Mouse (Mus musculus): ENCODE data around the gene Ablim1. TPM values are rescaled to one million over a fixed set of nuclear protein-coding genes. Genes with fewer than 3 reads are reported as not detected.

The Ablim1 gene
- polyA plus RNA-seq, 1 experiment from 2014 or later = 46.9 TPM

DNA sequence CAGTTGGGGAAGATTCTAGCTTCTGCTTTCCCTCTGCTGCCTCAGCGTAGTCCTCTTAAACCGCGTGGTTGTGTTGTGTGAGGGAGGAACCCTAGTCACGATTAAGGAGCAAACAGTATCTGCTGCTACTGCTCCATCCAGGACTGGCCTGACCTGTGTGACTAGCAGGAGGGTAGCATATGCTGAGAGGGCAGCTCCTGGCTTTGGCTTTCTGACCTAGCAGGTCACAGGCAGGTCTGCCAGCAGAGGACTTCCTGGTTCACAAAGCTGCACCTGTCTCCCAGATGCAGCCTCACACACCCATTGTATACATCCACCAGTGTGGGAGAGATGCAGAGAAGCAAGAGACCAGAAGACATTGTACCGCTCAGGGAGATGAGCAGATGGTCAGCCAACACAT, 116.7 kb downstream of the Ablim1 start:
- peak overlapping the region; percentile 68 for H3K4me2 ChIP-seq (ENCODE audit: low read length)
- no peaks in the 10 kb centered on the region for H3K36me3 ChIP-seq (ENCODE audit: control insufficient read depth, insufficient read depth, low read length)
- no peaks in the 10 kb centered on the region for H3K27me3 ChIP-seq (ENCODE audit: control insufficient read depth, insufficient read depth, low read length)
- H3K9me3 ChIP-seq (ENCODE audit: control insufficient read depth, low read length) = no peaks in the 10 kb centered on the region
- peak overlapping the region in 1 of 2 experiments; percentile 44; a peak in 1 of 4 replicates for H3K4me3 ChIP-seq (ENCODE audit: control insufficient read depth in 1 of 2, insufficient read depth in 1 of 2, low read depth in 1 of 2, low read length in 2 of 2)
- no peak for ATAC-seq (ENCODE audit: insufficient number of reproducible peaks, insufficient read depth, low FRiP score, low read depth)
- H3K9ac ChIP-seq (ENCODE audit: low read length) = peak overlapping the region; percentile 64; the same call in 1 of the 2 replicates
- peaks cover 53 to 77% of the 10 kb centered on the region in 2 experiments for H3K4me1 ChIP-seq (ENCODE audit: control insufficient read depth in 2 of 2, insufficient read depth in 2 of 2, low read length in 2 of 2)
- H3K27ac ChIP-seq (replicated peaks in 1 of 2; ENCODE audit: control insufficient read depth in 1 of 2, insufficient read depth in 1 of 2, low read depth in 2 of 2, low read length in 2 of 2) = peak overlapping the region; percentile 61 to 70
- 29% methylated on average over 5 of the region's 5 CpGs for WGBS

DNA sequence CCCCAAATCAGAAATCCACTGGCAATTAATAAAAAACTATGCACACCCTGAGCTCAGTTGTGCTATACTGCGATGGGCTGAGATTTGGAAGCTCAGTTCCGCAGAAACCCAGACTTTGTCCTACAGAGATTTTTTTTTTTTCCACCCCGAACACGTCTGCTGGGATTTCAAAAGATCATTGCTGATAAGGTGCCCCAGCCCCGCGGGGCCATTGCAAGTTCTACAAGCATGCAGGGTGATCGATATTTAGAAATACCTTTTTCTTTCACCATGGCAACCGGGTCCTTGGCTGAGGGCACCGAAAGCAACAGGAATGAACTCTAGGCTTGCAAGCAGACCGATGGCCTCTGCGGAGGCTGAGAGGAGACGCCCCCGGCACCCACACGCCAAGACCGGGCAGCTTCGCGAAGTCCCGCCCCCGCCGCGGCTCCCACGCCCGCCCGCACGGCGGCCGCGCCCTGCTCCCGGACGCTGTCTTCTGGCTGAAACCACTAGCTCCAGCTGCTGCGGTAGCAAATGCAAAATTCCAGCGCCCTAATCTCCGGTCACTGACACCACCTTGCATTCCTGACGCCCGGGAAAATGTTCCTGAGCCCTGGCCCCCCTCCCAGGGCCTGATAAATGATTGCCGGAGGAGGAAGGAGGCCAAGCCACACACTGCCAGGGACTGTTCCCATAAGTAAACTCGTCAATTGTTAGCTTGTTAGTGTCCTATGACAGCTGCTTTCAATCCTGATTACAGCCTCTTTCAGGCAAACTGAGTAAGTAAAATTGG, 117.5 kb downstream of the Ablim1 start:
- peak overlapping the region; percentile 61 to 70 for H3K27ac ChIP-seq (replicated peaks in 1 of 2; ENCODE audit: control insufficient read depth in 1 of 2, insufficient read depth in 1 of 2, low read depth in 2 of 2, low read length in 2 of 2)
- no peaks in the 10 kb centered on the region for H3K27me3 ChIP-seq (ENCODE audit: control insufficient read depth, insufficient read depth, low read length)
- peaks cover 51 to 73% of the 10 kb centered on the region in 2 experiments for H3K4me1 ChIP-seq (ENCODE audit: control insufficient read depth in 2 of 2, insufficient read depth in 2 of 2, low read length in 2 of 2)
- H3K9me3 ChIP-seq (ENCODE audit: control insufficient read depth, low read length) = no peaks in the 10 kb centered on the region
- H3K36me3 ChIP-seq (ENCODE audit: control insufficient read depth, insufficient read depth, low read length) = no peaks in the 10 kb centered on the region
- H3K9ac ChIP-seq (ENCODE audit: low read length) = peak overlapping the region; percentile 64
- H3K4me3 ChIP-seq (ENCODE audit: control insufficient read depth in 1 of 2, insufficient read depth in 1 of 2, low read depth in 1 of 2, low read length in 2 of 2) = peak overlapping the region; percentile 44 to 73
- 2% methylated on average over 37 of the region's 37 CpGs for WGBS
- ATAC-seq (ENCODE audit: insufficient number of reproducible peaks, insufficient read depth, low FRiP score, low read depth) = peak; percentile 65
- peak overlapping the region; percentile 68 for H3K4me2 ChIP-seq (ENCODE audit: low read length)

DNA sequence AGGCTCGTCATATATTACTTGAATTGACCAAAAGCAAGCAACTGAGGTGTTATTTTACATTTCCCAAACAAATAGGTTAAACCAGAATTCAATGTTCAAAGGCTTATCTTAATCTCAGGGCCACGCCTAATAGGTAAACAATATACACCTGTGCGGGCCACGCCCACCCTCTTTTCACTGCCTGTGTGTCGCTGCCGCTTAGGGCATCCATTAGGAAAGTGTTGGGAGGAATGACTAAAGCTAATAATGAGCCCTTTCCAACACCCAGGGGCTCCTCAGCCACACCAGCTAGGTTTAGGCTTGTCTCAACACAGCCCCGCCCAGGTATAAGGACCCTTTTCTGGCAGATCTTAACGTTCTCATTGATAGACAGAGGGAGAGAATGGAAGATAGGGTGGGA, 118.1 kb downstream of the Ablim1 start:
- 29% methylated on average over 8 of the region's 8 CpGs for WGBS
- no peaks in the 10 kb centered on the region for H3K9me3 ChIP-seq (ENCODE audit: control insufficient read depth, low read length)
- H3K9ac ChIP-seq (ENCODE audit: low read length) = peak overlapping the region; percentile 64
- peaks cover 49 to 66% of the 10 kb centered on the region in 2 experiments for H3K4me1 ChIP-seq (ENCODE audit: control insufficient read depth in 2 of 2, insufficient read depth in 2 of 2, low read length in 2 of 2)
- no peaks in the 10 kb centered on the region for H3K27me3 ChIP-seq (ENCODE audit: control insufficient read depth, insufficient read depth, low read length)
- no peak for ATAC-seq (ENCODE audit: insufficient number of reproducible peaks, insufficient read depth, low FRiP score, low read depth)
- H3K4me2 ChIP-seq (ENCODE audit: low read length) = peak overlapping the region; percentile 68
- H3K36me3 ChIP-seq (ENCODE audit: control insufficient read depth, insufficient read depth, low read length) = 0 out of 2 replicates have a peak, but pooled peaks cover 4% of the 10 kb centered on the region
- H3K4me3 ChIP-seq (ENCODE audit: control insufficient read depth in 1 of 2, insufficient read depth in 1 of 2, low read depth in 1 of 2, low read length in 2 of 2) = peak overlapping the region; percentile 44 to 73
- H3K27ac ChIP-seq (replicated peaks in 1 of 2; ENCODE audit: control insufficient read depth in 1 of 2, insufficient read depth in 1 of 2, low read depth in 2 of 2, low read length in 2 of 2) = peak overlapping the region in 1 of 2 experiments; percentile 70; a peak in 2 of 4 replicates

DNA sequence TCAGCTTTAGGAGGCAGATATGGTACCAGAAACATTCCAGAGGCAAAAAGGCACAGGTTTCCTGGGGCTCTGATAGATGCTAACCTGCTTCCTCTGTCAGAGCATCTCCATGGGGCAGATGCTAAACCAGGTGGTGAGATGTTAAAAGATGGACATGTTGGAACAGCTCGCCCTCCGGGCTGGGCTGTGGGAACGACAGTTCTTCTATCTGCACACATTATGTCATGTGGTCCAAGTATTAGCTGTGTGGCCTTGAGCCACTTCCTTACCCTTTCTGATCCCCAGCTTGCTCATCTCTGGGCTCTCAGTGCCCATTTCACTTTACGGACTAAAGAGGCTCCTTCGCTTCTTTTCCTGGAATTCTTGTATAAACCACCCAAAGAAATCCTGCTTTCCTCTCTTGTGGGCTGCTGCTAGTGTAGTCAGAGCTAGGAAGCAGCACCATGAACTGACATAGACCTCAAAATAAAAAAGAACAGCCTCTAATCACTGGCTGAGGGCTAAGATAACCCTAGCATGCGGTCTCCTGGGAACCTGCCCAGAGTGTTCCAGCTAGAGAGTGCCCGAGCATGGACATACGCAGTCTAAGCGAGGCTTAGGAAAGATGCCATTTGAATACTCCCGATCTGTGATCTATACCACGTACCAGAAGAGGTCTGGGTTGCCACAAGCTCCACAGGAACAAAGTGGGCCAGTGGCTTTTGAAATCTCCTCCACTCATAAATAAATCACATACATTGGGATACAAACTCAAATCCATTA, 119.4 kb downstream of the Ablim1 start:
- Histone ChIP-seq H3K4me2 (ENCODE audit: low read length) (peak overlapping the region; percentile 68), H3K9me3 (ENCODE audit: control insufficient read depth, low read length) (no peaks in the 10 kb centered on the region), H3K9ac (ENCODE audit: low read length) (peak overlapping the region; percentile 64; the same call in 1 of the 2 replicates), H3K4me3 (ENCODE audit: control insufficient read depth in 1 of 2, insufficient read depth in 1 of 2, low read depth in 1 of 2, low read length in 2 of 2) (peak overlapping the region; percentile 34 to 44; a peak in 3 of 4 replicates), H3K27me3 (ENCODE audit: control insufficient read depth, insufficient read depth, low read length) (no peaks in the 10 kb centered on the region), H3K4me1 (ENCODE audit: control insufficient read depth in 2 of 2, insufficient read depth in 2 of 2, low read length in 2 of 2) (peaks cover 40 to 54% of the 10 kb centered on the region in 2 experiments), H3K36me3 (ENCODE audit: control insufficient read depth, insufficient read depth, low read length) (0 out of 2 replicates have a peak, but pooled peaks cover 5% of the 10 kb centered on the region), H3K27ac (replicated peaks in 1 of 2; ENCODE audit: control insufficient read depth in 1 of 2, insufficient read depth in 1 of 2, low read depth in 2 of 2, low read length in 2 of 2) (peak overlapping the region; percentile 54 to 70)
- WGBS = 45% methylated on average over 11 of the region's 11 CpGs
- ATAC-seq (ENCODE audit: insufficient number of reproducible peaks, insufficient read depth, low FRiP score, low read depth) = no peak

DNA sequence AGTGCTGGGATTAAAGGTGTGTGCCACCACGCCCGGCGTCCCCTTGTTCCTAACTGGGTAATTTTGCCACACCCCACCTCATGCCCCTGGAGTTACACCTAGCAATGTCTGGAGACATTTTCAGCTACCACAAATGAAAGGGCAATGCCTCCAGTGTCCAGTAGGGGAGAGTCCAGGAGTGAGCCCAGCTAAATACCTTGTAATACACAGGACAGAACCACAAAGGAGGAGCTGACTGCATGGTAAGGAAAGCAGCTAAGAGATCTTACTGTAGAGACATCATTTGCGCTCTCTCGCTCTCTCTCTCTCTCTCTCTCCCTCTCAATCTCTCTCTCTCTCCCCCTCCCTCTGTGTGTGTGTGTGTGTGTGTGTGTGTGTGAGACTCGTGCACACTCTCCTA, 120.8 kb downstream of the Ablim1 start:
- H3K4me3 ChIP-seq (ENCODE audit: control insufficient read depth in 1 of 2, insufficient read depth in 1 of 2, low read depth in 1 of 2, low read length in 2 of 2) = no peak overlapping the region
- H3K27me3 ChIP-seq (ENCODE audit: control insufficient read depth, insufficient read depth, low read length) = no peaks in the 10 kb centered on the region
- ATAC-seq (ENCODE audit: insufficient number of reproducible peaks, insufficient read depth, low FRiP score, low read depth) = no peak
- 71% methylated on average over 6 of the region's 6 CpGs for WGBS
- 0 out of 2 replicates have a peak, but pooled peaks cover 5% of the 10 kb centered on the region for H3K36me3 ChIP-seq (ENCODE audit: control insufficient read depth, insufficient read depth, low read length)
- H3K27ac ChIP-seq (replicated peaks in 1 of 2; ENCODE audit: control insufficient read depth in 1 of 2, insufficient read depth in 1 of 2, low read depth in 2 of 2, low read length in 2 of 2) = no peak overlapping the region
- no peaks in the 10 kb centered on the region for H3K9me3 ChIP-seq (ENCODE audit: control insufficient read depth, low read length)
- no peak overlapping the region for H3K9ac ChIP-seq (ENCODE audit: low read length)
- H3K4me1 ChIP-seq (ENCODE audit: control insufficient read depth in 2 of 2, insufficient read depth in 2 of 2, low read length in 2 of 2) = peaks cover 35 to 44% of the 10 kb centered on the region in 2 experiments
- H3K4me2 ChIP-seq (ENCODE audit: low read length) = 0 out of 2 replicates have a peak overlapping the region, but pooled peaks have one; percentile 6

DNA sequence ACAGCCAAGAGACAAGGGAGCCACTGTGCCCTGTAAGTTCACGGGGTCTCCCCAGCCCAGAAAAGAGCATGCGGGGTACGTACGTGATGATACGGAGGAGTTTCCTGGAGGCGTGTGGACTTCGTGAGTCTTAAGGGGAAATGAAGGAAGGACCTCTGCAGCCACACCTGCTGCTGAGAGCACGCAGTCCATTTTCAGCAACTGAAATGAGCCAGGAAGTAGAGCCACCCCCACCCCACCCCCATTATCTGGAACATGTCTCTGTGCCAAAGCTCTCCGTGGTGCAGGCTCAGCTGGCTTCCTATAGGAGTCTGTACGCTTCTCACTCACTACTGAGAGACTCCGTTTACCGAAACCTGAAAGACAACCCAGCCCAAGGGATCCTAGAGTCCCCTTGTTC, 121.3 kb downstream of the Ablim1 start:
- no peak overlapping the region for H3K27ac ChIP-seq (replicated peaks in 1 of 2; ENCODE audit: control insufficient read depth in 1 of 2, insufficient read depth in 1 of 2, low read depth in 2 of 2, low read length in 2 of 2)
- no peak overlapping the region for H3K9ac ChIP-seq (ENCODE audit: low read length)
- no peak overlapping the region for H3K4me2 ChIP-seq (ENCODE audit: low read length)
- H3K27me3 ChIP-seq (ENCODE audit: control insufficient read depth, insufficient read depth, low read length) = no peaks in the 10 kb centered on the region
- H3K36me3 ChIP-seq (ENCODE audit: control insufficient read depth, insufficient read depth, low read length) = 0 out of 2 replicates have a peak, but pooled peaks cover 5% of the 10 kb centered on the region
- 76% methylated on average over 12 of the region's 12 CpGs for WGBS
- no peak overlapping the region for H3K4me3 ChIP-seq (ENCODE audit: control insufficient read depth in 1 of 2, insufficient read depth in 1 of 2, low read depth in 1 of 2, low read length in 2 of 2)
- H3K4me1 ChIP-seq (ENCODE audit: control insufficient read depth in 2 of 2, insufficient read depth in 2 of 2, low read length in 2 of 2) = peaks cover 31 to 40% of the 10 kb centered on the region in 2 experiments
- no peak for ATAC-seq (ENCODE audit: insufficient number of reproducible peaks, insufficient read depth, low FRiP score, low read depth)
- H3K9me3 ChIP-seq (ENCODE audit: control insufficient read depth, low read length) = no peaks in the 10 kb centered on the region

DNA sequence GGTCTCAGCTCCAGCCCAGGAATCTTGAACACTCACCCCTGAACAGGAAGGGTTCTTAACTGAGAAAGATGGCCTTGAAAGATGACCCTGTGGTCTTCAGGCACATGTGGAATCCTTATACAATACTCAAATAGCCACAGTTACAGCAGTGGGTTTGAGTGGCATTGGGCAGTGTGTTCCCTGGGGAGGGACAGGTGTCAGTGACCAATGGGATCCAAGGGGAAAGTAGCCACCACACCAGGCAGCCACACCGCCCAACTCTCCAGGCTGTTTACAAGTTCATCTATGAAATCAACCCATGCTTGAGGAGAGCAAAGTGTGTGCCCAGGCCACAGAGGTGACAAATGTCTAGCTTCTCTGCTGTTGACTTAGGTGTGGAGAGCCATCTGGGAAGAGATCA, 123.6 kb downstream of the Ablim1 start:
- Histone ChIP-seq H3K9me3 (ENCODE audit: control insufficient read depth, low read length) (no peaks in the 10 kb centered on the region), H3K27me3 (ENCODE audit: control insufficient read depth, insufficient read depth, low read length) (no peaks in the 10 kb centered on the region), H3K36me3 (ENCODE audit: control insufficient read depth, insufficient read depth, low read length) (0 out of 2 replicates have a peak, but pooled peaks cover 5% of the 10 kb centered on the region), H3K4me1 (ENCODE audit: control insufficient read depth in 2 of 2, insufficient read depth in 2 of 2, low read length in 2 of 2) (peaks cover 25 to 32% of the 10 kb centered on the region in 2 experiments), H3K4me2 (ENCODE audit: low read length) (no peak overlapping the region), H3K4me3 (ENCODE audit: control insufficient read depth in 1 of 2, insufficient read depth in 1 of 2, low read depth in 1 of 2, low read length in 2 of 2) (no peak overlapping the region), H3K27ac (replicated peaks in 1 of 2; ENCODE audit: control insufficient read depth in 1 of 2, insufficient read depth in 1 of 2, low read depth in 2 of 2, low read length in 2 of 2) (no peak overlapping the region), H3K9ac (ENCODE audit: low read length) (no peak overlapping the region)
- ATAC-seq (ENCODE audit: insufficient number of reproducible peaks, insufficient read depth, low FRiP score, low read depth) = no peak
- 86% methylated on average over 1 of the region's 1 CpGs for WGBS
